Mouse (Mus musculus) kidney, postnatal 10 days (tissue): Measurements from ENCODE around the gene Abcg3.
"Not testable (repeated sequence)": the region's sequence is repeated elsewhere in the genome, so short reads cannot be mapped to it uniquely, and the experiment has no call there.

Experiments
- DNase-seq: peaks from one replicate; pipeline ENCODE4 v3.0.0; 2021; ENCODE audit warnings: mixed read lengths

Gene Abcg3

GRCm38 (mm10) chr5:104982535-104982934 is at the start of gene Abcg3:
Gene Abcg3, minus strand, starts transcription at chr5:104982718.
- DNase-seq: peak; percentile 10

GRCm38 (mm10) chr5:105012551-105012950 is 30.0 kb upstream of the Abcg3 start:
- DNase-seq: no peak

GRCm38 (mm10) chr5:105011570-105011969 is 29.1 kb upstream of the Abcg3 start:
- DNase-seq: no peak

- no peak for DNase-seq
These were observed 27.9 kb upstream of the Abcg3 start for GRCm38 (mm10) chr5:105010376-105010775.

- DNase-seq: no peak
These were observed 6.9 kb upstream of the Abcg3 start for GRCm38 (mm10) chr5:104989411-104989810.

GRCm38 (mm10) chr5:104988000-104988399 is 5.5 kb upstream of the Abcg3 start:
- DNase-seq: peak; percentile 11

GRCm38 (mm10) chr5:104986706-104987105 is 4.2 kb upstream of the Abcg3 start:
- DNase-seq: peak; percentile 37

GRCm38 (mm10) chr5:104979040-104979513 is 3.4 kb downstream of the Abcg3 start:
- DNase-seq: no peak

- DNase-seq: no peak
These were observed 24.3 kb downstream of the Abcg3 start for GRCm38 (mm10) chr5:104958141-104958793.

GRCm38 (mm10) chr5:104955208-104955607 is 27.3 kb downstream of the Abcg3 start:
- DNase-seq: no peak

- DNase-seq: no peak
These were observed 35.6 kb downstream of the Abcg3 start for GRCm38 (mm10) chr5:104946951-104947350.

GRCm38 (mm10) chr5:104934148-104934547 is 48.4 kb downstream of the Abcg3 start:
- no peak for DNase-seq

GRCm38 (mm10) chr5:104906556-104906955 is 76.0 kb downstream of the Abcg3 start:
- not testable (repeated sequence) for DNase-seq
